Mouse (Mus musculus) olfactory bulb, adult 2 months (tissue): Measurements from ENCODE around the gene Zscan5b. TPM values are rescaled to one million over a fixed set of nuclear protein-coding genes. Genes with fewer than 3 reads are reported as not detected.
A peak's percentile ranks its signal among the peaks of the same experiment; 100 is the strongest.
"Not testable (repeated sequence)": the region's sequence is repeated elsewhere in the genome, so short reads cannot be mapped to it uniquely, and the experiment has no call there.

Experiments
- H3K27ac ChIP-seq: fragments of 200-500 bp; 2 replicates; pipeline ENCODE4 v1.5.1; 2012; ENCODE audit warnings: low read depth, low read length; ENCODE audit not compliant: insufficient read depth
- H3K4me1 ChIP-seq: fragments of 200-500 bp; 2 replicates; pipeline ENCODE4 v1.6.1; 2012; ENCODE audit warnings: low read length; ENCODE audit not compliant: control insufficient read depth, insufficient read depth
- H3K4me3 ChIP-seq: fragments of 200-500 bp; 2 replicates; pipeline ENCODE4 v1.5.1; 2012; ENCODE audit warnings: mild to moderate bottlenecking, low read depth, low read length, moderate library complexity; ENCODE audit not compliant: insufficient read depth
- CTCF ChIP-seq: fragments of 200-500 bp; IDR thresholded peaks from 2 replicates; pipeline ENCODE4 v1.5.1; 2012; ENCODE audit warnings: low read depth, mild to moderate bottlenecking, low read length, moderate library complexity; ENCODE audit not compliant: insufficient read depth
- POLR2A ChIP-seq: fragments of 200-500 bp; IDR thresholded peaks from 2 replicates; pipeline ENCODE4 v1.6.1; 2012; ENCODE audit warnings: mild to moderate bottlenecking, low read depth, low read length, moderate library complexity; ENCODE audit not compliant: insufficient read depth
- WGBS: fragments of 180-500 bp; shearing (Covaris S2); methylation state at CpG from one replicate; pipeline ENCODE4 v1.1.7; 2018; 5-methylcytosine and 5-hydroxymethylcytosine counted together
- polyA plus RNA-seq: library from polyadenylated mRNA; stranded (reverse); fragments of >200 nt; gene quantifications from 2 replicates; pipeline ENCODE4 v1.2.4, GENCODE M21; 2012; ENCODE audit warnings: low replicate concordance; ENCODE audit not compliant: missing spikeins, insufficient read depth, insufficient read length

The Zscan5b gene
- polyA plus RNA-seq, 1 experiment: not detected

DNA sequence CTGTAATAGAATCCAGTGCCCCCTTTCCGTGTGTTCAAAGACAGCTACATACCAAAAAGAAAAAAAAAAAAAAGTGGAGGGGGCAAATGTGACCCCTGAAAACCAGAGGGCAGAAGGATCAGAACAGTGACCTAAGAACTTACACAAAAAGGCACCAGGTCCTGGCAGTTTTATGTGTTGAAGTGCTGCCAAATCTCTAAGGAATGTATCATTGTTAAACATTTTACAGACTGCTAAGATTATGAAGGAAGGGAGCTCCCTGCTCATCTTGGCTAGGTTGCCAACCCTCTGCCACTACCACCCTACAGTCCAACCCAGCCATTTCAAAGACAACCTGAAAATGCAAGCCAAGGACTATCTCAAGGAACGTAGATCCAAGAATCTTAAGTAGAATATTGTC lies 35.9 kb upstream of the Zscan5b start:
- TF ChIP-seq CTCF (no peak), POLR2A (no peak)
- 95% methylated on average over 2 of the region's 2 CpGs for WGBS

DNA sequence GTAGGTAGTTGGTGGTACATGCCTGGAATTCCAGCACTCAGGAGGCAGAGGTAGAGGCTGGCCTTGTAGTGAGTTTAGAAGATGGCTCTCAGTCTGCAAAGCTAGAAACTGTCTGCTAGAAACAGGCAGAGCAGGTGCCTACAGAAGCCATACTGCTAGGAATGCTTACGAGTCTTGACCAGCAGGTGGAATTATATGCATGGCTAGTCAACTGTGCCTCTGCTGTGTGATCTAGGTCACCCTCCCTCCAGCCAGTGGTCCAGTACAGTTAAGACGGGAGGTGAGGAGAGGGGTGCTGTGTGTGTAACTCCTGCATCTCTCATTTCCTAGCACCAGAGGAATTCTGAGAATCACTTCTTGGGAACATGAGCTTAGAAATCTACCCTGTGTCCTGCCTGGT lies 35.3 kb upstream of the Zscan5b start:
- H3K27ac ChIP-seq: no peak overlapping the region
- no peak overlapping the region for H3K4me3 ChIP-seq
- TF ChIP-seq POLR2A (no peak), CTCF (no peak)
- WGBS: 75% methylated on average over 2 of the region's 2 CpGs
- H3K4me1 ChIP-seq: no peaks in the 10 kb centered on the region

More for the DNA sequence above, 35.9 kb upstream of the Zscan5b start:
- H3K4me1 ChIP-seq: no peaks in the 10 kb centered on the region
- no peak overlapping the region for H3K4me3 ChIP-seq
- H3K27ac ChIP-seq: no peak overlapping the region

DNA sequence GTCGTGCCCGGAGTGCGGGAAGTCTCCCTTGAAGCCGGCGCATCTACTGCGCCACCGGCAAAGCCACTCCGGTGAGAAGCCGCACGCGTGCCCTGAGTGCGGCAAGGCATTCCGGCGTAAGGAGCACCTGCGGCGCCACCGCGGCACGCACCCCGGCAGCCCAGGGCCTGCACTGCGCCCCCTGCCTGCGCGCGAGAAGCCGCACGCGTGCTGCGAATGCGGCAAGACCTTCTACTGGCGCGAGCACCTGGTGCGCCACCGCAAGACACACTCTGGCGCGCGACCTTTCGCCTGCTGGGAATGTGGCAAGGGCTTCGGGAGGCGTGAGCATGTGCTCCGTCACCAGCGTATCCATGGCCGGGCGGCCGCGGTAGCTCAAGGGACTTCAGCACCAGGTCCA lies 32.5 kb upstream of the Zscan5b start:
- TF ChIP-seq CTCF (0 out of 2 replicates have a peak, but pooled peaks have one; percentile 9), POLR2A (no peak)
- WGBS: 64% methylated on average over 45 of the region's 45 CpGs
- Histone ChIP-seq H3K27ac (no peak overlapping the region), H3K4me1 (no peaks in the 10 kb centered on the region), H3K4me3 (no peak overlapping the region)

DNA sequence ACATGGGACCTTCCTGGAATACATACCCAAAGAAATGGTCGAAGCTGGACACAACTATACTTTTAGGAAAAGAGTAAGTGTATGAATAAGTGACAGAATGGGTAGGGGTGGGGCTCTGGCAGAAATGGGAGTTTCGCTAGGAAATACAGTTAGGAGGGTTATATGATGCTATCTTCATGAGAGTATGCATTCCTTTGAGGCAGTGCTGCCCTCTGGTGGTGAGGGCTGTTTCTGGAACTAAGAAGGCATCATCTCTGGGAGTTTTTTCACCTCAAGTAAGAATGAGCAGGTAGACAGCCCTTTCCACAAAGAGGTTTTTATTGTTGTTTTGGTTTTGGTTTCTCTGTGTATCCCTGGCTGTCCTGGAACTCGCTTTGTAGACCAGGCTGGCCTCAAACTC lies 30.7 kb upstream of the Zscan5b start:
- no peaks in the 10 kb centered on the region for H3K4me1 ChIP-seq
- H3K4me3 ChIP-seq: no peak overlapping the region
- WGBS: 44% methylated on average over 3 of the region's 3 CpGs
- TF ChIP-seq CTCF: no peak
- TF ChIP-seq POLR2A: no peak
- H3K27ac ChIP-seq: no peak overlapping the region

DNA sequence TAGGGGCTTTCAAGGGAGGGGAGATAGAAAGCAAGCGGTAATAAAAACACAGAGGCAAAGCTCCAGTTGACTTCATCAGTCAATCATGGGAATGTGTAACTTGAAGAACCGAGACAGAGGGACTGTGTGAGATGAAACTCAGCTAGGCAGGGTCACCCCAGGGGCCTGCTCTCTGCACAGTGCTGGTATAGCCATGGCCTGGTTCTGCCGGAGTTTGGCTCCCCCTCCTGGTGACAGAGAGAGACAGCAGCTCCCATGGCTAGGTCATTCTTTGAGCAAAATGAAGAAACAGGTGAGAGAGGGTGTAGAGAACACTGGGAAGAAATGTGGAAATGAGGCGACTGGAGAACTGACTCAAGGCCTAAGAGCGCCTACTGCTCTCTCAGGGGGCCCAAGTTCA lies 27.9 kb upstream of the Zscan5b start:
- 13% methylated on average over 5 of the region's 5 CpGs for WGBS
- H3K4me3 ChIP-seq: no peak overlapping the region
- no peak overlapping the region for H3K27ac ChIP-seq
- no peak for TF ChIP-seq POLR2A
- TF ChIP-seq CTCF: peak; percentile 90
- H3K4me1 ChIP-seq: no peaks in the 10 kb centered on the region

DNA sequence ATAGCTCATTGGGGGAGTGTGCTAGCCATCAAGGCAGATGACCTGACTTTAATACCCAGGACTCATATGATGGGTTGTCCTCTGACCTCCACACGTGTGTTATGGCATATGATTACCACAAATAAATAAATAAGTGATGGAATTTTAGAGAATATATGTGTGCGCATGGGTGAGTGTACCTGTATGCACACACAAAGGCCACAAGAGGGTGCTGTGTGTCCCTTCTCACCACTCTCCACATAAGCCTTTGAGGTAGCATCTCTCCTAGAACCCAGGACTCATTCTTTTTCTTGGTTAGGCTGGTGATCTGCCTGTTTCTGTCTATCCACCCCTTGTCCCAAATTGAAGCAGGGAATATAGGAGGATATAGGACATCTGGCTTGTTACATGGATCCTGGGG lies 26.3 kb upstream of the Zscan5b start:
- no peaks in the 10 kb centered on the region for H3K4me1 ChIP-seq
- H3K4me3 ChIP-seq: no peak overlapping the region
- 49% methylated on average over 2 of the region's 2 CpGs for WGBS
- TF ChIP-seq CTCF: no peak
- TF ChIP-seq POLR2A: no peak
- no peak overlapping the region for H3K27ac ChIP-seq

DNA sequence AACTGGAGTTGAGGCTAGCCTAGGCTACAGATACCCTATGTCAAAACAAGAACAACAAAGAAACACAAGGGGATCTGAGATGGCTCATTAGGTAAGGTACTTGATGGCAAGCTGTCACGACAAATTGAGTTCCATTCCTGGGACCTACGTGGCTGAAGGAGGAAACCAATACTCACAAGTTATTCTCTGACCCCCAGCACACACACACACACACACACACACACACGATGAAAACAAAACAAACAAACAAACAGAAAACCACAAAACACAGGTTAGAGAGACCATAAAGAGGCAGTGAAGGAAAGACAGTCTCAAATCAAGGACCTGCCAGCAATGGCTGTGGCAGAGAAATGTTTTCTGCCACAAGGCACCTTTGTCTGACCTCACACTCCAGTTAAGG lies 25.3 kb upstream of the Zscan5b start, which contains the start of gene Galp:
TSS of gene Galp (plus strand) at position 301 of the 400 bp plus-strand sequence.
- WGBS: 48% methylated on average over 3 of the region's 3 CpGs
- no peak for TF ChIP-seq POLR2A
- H3K4me3 ChIP-seq: no peak within 1 kb of the TSS
- H3K27ac ChIP-seq: no peak within 1 kb of the TSS
- no peaks in the 10 kb centered on the region for H3K4me1 ChIP-seq

DNA sequence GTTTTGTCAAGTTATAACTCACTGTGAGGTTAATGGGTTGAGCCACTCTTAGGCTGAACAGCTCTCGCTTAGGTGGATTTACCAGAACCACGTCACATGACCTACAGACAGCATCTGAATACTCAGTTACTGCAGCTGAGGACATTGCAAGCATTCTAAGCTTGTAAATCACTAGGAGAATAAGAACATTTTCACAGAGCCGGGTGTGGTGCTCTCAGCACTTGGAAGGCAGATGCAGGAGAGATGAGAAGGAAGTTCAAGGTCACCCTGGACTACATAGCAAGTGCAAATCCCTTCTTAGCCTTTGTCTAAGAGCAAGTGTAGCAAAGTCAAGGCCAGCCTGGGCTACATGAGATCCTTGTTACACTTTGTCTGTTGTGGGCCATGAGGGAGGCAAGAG lies 17.9 kb upstream of the Zscan5b start:
- Histone ChIP-seq H3K4me3 (no peak overlapping the region), H3K27ac (no peak overlapping the region), H3K4me1 (no peaks in the 10 kb centered on the region)
- no peak for TF ChIP-seq POLR2A
- TF ChIP-seq CTCF: no peak
- WGBS: 86% methylated on average over 3 of the region's 3 CpGs

DNA sequence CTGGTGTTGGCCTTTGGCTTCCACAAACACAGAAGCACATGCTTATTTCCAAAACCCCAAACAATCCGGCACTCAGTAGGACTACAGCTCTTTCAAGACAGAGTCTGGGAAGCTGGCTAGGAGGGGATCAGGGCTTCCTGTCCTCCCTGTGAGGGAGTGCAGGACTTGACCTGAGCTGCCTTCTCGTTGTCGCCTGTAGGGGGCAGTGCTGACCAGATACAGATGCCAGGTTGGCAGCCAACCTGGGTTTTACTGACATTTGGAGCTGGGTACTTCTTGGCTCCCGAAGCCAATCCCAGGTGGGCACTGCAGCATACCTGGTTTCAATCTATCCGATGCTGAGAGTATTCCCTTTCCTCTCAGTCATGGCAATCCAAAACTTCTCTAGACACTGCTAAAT lies 8.9 kb upstream of the Zscan5b start:
- no peak overlapping the region for H3K27ac ChIP-seq
- WGBS: 56% methylated on average over 5 of the region's 5 CpGs
- H3K4me1 ChIP-seq: no peaks in the 10 kb centered on the region
- TF ChIP-seq CTCF: 0 out of 2 replicates have a peak, but pooled peaks have one; percentile 22
- no peak for TF ChIP-seq POLR2A
- no peak overlapping the region for H3K4me3 ChIP-seq

DNA sequence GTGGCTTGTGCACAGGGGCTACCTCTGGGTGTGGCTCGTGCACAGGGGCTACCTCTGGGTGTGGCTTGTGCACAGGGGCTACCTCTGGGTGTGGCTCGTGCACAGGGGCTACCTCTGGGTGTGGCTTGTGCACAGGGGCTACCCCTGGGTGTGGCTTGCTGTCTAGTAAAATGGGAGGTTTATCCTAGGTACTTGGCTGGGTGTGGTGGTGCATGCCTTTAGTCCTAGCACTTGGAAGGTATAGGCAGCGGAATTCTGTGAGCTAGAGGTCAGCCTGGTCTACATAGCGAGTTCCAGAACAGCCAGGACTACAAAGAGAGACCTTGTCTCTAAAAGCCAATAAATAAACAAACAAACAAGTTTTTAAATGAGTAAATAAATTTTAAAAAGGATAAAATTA lies 7.4 kb upstream of the Zscan5b start:
- not testable (repeated sequence) for H3K4me1 ChIP-seq
- 73% methylated on average over 4 of the region's 4 CpGs for WGBS

More for the DNA sequence above, 7.4 kb upstream of the Zscan5b start:
- not testable (repeated sequence) for H3K4me3 ChIP-seq, H3K27ac ChIP-seq
